Mouse (Mus musculus) erythroblast, embryonic 14.5 days (primary cell): ENCODE measurements around the gene Arfgef3.

Source experiments
- GATA1 ChIP-seq: IDR thresholded peaks from 2 replicates; pipeline ENCODE4 v1.6.1; 2012; ENCODE audit warnings: low read length, inconsistent platforms, mixed read lengths
- TAL1 ChIP-seq: IDR thresholded peaks from 3 replicates; pipeline ENCODE4 v1.6.1; 2012; ENCODE audit warnings: low read length, inconsistent platforms, mixed read lengths

DNA sequence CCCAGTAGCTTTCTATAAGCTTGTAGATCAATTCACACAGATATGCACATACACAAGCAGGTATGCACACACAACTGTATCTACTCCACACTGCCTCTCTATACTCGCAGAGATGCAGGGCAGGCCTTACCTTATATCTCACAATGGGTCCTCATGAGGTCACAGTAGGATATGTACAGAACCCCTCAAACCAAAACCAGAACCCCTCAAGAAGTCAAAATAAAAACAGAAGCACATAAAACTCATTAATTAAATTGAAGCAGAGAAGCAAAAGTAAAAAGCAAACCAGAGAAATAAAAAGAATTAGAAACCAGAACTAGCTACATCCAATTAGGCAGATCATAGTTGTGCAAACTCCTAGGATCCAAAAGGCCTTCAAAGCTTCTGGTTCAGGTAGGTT, 42.9 kb upstream of the Arfgef3 start, which contains the start of gene Gm4922:
- no peak for TF ChIP-seq GATA1
- no peak for TF ChIP-seq TAL1
